Mouse (Mus musculus) T-helper 17 cell (primary cell): Measurements from ENCODE around the gene Ankrd2.

Source experiments
- in situ Hi-C, 2 experiments: fragments of 300-600 bp; cut with MboI, MseI; formaldehyde crosslinking; loops; 1 replicate in 1 of 2; 2 replicates in 1 of 2; pipeline ENCODE4 v1.15.1; 2025; ENCODE audit warnings: high pct_unique_total_duplicates in 2 of 2

Gene Ankrd2

GRCm38 (mm10) chr19:42086166-42086565 is 50.4 kb downstream of the Ankrd2 start, which contains the start of gene Morn4:
Morn4 (minus strand) TSS chr19:42086357.
- in situ Hi-C loops = no loop called here

- in situ Hi-C loops = no loop called here
These were observed 53.4 kb downstream of the Ankrd2 start for GRCm38 (mm10) chr19:42089103-42089747.

DNA sequence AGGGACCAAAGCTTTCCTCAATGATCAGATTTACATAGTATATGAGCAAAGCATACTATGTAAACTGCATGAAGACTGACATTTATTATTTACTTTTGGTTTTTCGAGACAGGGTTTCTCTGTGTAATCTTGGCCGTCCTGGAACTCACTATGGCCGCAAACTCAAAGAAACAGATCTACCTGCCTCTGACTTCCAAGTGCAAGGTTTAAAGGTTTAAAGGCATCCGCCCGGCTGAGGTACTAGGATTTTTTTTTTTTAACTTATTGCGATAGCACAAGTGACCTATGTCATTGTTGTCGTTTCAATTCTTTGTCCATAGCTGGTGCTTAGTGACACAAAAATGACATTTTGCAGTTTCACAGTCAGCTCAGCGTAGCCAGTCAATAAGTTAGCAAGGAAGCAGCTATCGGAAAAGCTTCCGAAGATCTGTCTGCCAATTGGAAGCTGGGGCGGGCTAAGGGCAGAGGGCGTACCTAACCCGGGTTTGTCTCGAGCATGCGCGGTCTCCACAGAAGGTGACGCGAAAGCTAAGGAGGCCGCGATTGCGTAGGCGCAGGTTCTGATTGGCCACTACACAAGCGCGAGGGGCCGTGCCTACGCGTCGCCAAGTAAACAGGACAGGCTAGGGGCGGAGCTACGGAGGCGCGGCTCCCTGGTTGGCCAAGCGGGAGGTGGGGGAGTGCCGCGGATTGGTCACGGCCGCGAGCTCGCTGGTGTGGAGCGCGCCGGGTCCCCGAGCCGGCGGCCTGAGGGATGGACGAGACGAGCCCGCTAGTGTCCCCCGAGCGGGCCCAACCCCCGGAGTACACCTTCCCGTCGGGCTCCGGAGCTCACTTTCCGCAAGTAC is 54.2 kb downstream of the Ankrd2 start, which contains the start of gene Pi4k2a:
TSS of gene Pi4k2a (plus strand) at position 723 of the 848 bp plus-strand sequence.
- in situ Hi-C loops = loop anchor here in 1 of 2 experiments (10.0 kb wide), 1 partner anchor 75 kb away; the partner anchor contains the start of gene Zfyve27

GRCm38 (mm10) chr19:42090637-42091141 is 54.9 kb downstream of the Ankrd2 start:
- in situ Hi-C loops = loop anchor here in 1 of 2 experiments (10.0 kb wide), 1 partner anchor 74 kb away; the partner anchor contains the start of gene Zfyve27
